Mouse (Mus musculus) stomach, postnatal 0 days (tissue): ENCODE measurements around the gene Ift20.

Experiments used
- CTCF ChIP-seq: IDR thresholded peaks from 2 replicates; pipeline ENCODE4 v1.5.1; 2016; ENCODE audit warnings: antibody characterized with exemption, low read depth, mild to moderate bottlenecking, moderate library complexity
- EP300 ChIP-seq: optimal IDR thresholded peaks from 2 replicates; pipeline ENCODE3; 2016; ENCODE audit warnings: antibody characterized with exemption

- no peak for TF ChIP-seq CTCF
- no peak for TF ChIP-seq EP300
Measured at GRCm38 (mm10) chr11:78499543-78499942, 36.6 kb upstream of the Ift20 start.
